Mouse (Mus musculus): ENCODE measurements around the gene Sorcs3.

Gene Sorcs3

GRCm38 (mm10) chr19:48820493-48821282 is 614.9 kb downstream of the Sorcs3 start:
- DNase-seq (ENCODE audit: low read depth, low spot score): no peak

- DNase-seq (ENCODE audit: low read depth, low spot score): no peak
Observed at GRCm38 (mm10) chr19:48821283-48821715, 615.5 kb downstream of the Sorcs3 start.

DNA sequence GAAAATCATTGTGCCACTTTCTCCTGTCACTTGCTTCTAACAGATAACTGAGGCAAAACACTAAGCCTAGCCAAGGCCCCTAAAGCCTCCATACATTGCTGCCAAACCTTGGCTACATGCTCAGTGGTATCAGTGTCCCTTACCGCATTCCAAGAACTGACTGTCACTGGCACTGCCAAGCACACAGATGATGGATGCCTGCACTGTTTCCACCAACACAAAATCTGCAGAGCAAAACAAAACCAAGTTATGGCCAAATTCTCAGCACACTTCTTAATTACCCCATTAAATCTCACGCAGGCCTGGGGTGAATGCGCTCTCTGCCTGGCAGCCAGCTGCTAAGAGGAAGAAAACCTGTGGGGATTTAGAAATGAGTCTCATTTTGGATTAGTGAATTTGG is 628.5 kb downstream of the Sorcs3 start:
- no peak for DNase-seq (ENCODE audit: low read depth, low spot score)

DNA sequence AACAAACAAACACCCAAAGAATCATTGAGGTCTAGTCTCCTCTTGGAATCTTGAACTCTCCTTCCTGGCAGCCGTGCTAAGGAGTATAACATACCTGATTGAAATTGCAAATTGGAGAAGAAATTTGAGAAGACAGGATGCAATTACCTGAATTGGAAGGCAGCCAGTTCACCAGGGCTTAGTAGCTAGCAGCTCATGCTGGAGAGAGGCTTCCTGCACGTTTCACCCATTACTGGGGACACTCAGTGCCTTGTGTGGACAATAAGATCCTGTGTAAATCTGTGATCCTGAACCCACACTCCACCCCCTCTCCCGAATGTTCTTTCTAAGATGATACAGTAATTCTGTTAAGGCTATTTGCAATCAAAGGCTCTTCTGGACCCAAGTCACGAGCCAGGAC is 633.6 kb downstream of the Sorcs3 start:
- no peak for DNase-seq (ENCODE audit: low read depth, low spot score)

- DNase-seq (ENCODE audit: low read depth, low spot score): no peak
Observed at GRCm38 (mm10) chr19:48847700-48848099, 641.9 kb downstream of the Sorcs3 start.

GRCm38 (mm10) chr19:48850466-48850865 is 644.6 kb downstream of the Sorcs3 start:
- DNase-seq (ENCODE audit: low read depth, low spot score): no peak

Measured in retina, adult 2 months (tissue).